Mouse (Mus musculus) thymus, adult 2 months (tissue): ENCODE results near the gene Crkl.

Source experiments
- CTCF ChIP-seq: fragments of 200-500 bp; IDR thresholded peaks from 2 replicates; pipeline ENCODE4 v1.5.1; 2012; ENCODE audit warnings: mild to moderate bottlenecking, control low read depth, low read length, moderate library complexity, borderline replicate concordance; ENCODE audit not compliant: control insufficient read depth, poor library complexity, insufficient read depth; ENCODE audit errors: extremely low read depth
- POLR2A ChIP-seq: fragments of 200-500 bp; IDR thresholded peaks from 2 replicates; pipeline ENCODE4 v1.6.1; 2012; ENCODE audit warnings: mild to moderate bottlenecking, low read length, control low read depth, moderate library complexity; ENCODE audit not compliant: control insufficient read depth, poor library complexity, insufficient read depth; ENCODE audit errors: extremely low read depth

GRCm38 (mm10) chr16:17406512-17407231, 45.1 kb upstream of the Crkl start:
- no peak for TF ChIP-seq CTCF
- TF ChIP-seq POLR2A: no peak
